Mouse (Mus musculus) heart, postnatal 0 days (tissue): ENCODE data around the gene Abr.

Experiments used
- CTCF ChIP-seq: IDR thresholded peaks from 2 replicates; pipeline ENCODE4 v1.5.1; 2016; ENCODE audit warnings: antibody characterized with exemption, control low read depth, low read depth
- EP300 ChIP-seq: IDR thresholded peaks from 2 replicates; pipeline ENCODE4 v1.6.1; 2016; ENCODE audit warnings: antibody characterized with exemption, low read depth

DNA sequence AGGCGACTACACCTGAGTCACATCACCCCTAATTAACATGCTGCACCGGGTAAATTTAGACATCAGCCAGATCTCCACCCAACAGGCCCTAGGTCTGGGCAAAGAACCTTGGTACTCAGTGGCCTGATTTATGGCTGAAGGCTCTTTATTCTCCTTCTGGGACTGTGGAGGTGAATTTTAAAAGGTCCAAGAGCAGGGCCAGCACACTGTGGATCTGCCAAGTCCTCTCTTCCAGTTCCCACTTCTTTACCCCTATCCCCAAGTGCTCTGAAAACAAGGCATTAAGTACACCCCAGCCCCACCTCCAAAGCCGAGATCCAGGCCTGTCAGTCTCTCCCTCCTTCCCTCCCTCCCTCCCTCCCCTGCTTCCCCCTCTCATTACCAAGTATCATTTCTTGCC, 59.5 kb downstream of the Abr start:
- no peak for TF ChIP-seq CTCF
- TF ChIP-seq EP300: no peak
